Mouse (Mus musculus) heart, embryonic 14.5 days (tissue): ENCODE data around the gene Hist1h4k. TPM values are rescaled to one million over a fixed set of nuclear protein-coding genes. Genes with fewer than 3 reads are reported as not detected.
A peak's percentile ranks its signal among the peaks of the same experiment; 100 is the strongest.
"Not testable (repeated sequence)": the region's sequence is repeated elsewhere in the genome, so short reads cannot be mapped to it uniquely, and the experiment has no call there.

Source experiments
- ATAC-seq: fragments of 200-750 bp; cut with Nextera tagmentation; 2 replicates; pipeline ENCODE4 v1.8.0; 2017; ENCODE audit warnings: low read depth, moderate TSS enrichment; ENCODE audit not compliant: insufficient number of reproducible peaks, insufficient read depth, low FRiP score
- H3K27ac ChIP-seq, 2 experiments: fragments of 200-500 bp in 1 of 2; fragments of 300-500 bp in 1 of 2; sonication (generic) in 1 of 2; replicated peaks in 1 of 2; 2 replicates each; pipeline ENCODE4 v1.5.1; 2012 to 2014; ENCODE audit warnings: low read depth in 2 of 2, low read length in 2 of 2, control low read depth in 1 of 2, mild to moderate bottlenecking in 1 of 2, mixed read lengths in 1 of 2; ENCODE audit not compliant: control insufficient read depth in 1 of 2, insufficient read depth in 1 of 2
- H3K27me3 ChIP-seq: fragments of 300-500 bp; sonication (generic); 2 replicates; pipeline ENCODE4 v1.6.1; 2014; ENCODE audit warnings: mild to moderate bottlenecking, low read length, control low read depth; ENCODE audit not compliant: control insufficient read depth, insufficient read depth
- H3K36me3 ChIP-seq: fragments of 300-500 bp; sonication (generic); 2 replicates; pipeline ENCODE4 v1.6.1; 2014; ENCODE audit warnings: mild to moderate bottlenecking, control low read depth, low read length, mixed read lengths; ENCODE audit not compliant: control insufficient read depth, insufficient read depth
- H3K4me1 ChIP-seq, 2 experiments: fragments of 200-500 bp in 1 of 2; fragments of 300-500 bp in 1 of 2; sonication (generic) in 1 of 2; 2 replicates each; pipeline ENCODE4 v1.6.1; 2012 to 2014; ENCODE audit warnings: low read length in 2 of 2, control low read depth in 1 of 2, mixed read lengths in 1 of 2; ENCODE audit not compliant: control insufficient read depth in 2 of 2, insufficient read depth in 2 of 2
- H3K4me2 ChIP-seq: fragments of 300-500 bp; sonication (generic); 2 replicates; pipeline ENCODE4 v1.6.1; 2014; ENCODE audit warnings: mild to moderate bottlenecking, low read length
- H3K4me3 ChIP-seq, 2 experiments: fragments of 200-500 bp in 1 of 2; fragments of 300-500 bp in 1 of 2; sonication (generic) in 1 of 2; 2 replicates each; pipeline ENCODE4 v1.5.1; 2012 to 2014; ENCODE audit warnings: low read length in 2 of 2, mild to moderate bottlenecking in 2 of 2, control low read depth in 1 of 2, low read depth in 1 of 2, moderate library complexity in 1 of 2; ENCODE audit not compliant: control insufficient read depth in 1 of 2, insufficient read depth in 1 of 2
- H3K9ac ChIP-seq: fragments of 300-500 bp; sonication (generic); 2 replicates; pipeline ENCODE4 v1.6.1; 2014; ENCODE audit warnings: mild to moderate bottlenecking, low read length
- H3K9me3 ChIP-seq: fragments of 300-500 bp; sonication (generic); 2 replicates; pipeline ENCODE4 v1.6.1; 2016; ENCODE audit warnings: low read length, control low read depth; ENCODE audit not compliant: control insufficient read depth
- WGBS: fragments of 180-500 bp; shearing (Covaris S2); extraction: QIAGEN DNeasy Blood & Tissue Kit; methylation state at CpG from one replicate; pipeline ENCODE4 v1.1.7; 2014; 5-methylcytosine and 5-hydroxymethylcytosine counted together
- polyA plus RNA-seq: library from polyadenylated mRNA; unstranded; fragments of >200 nt; fragmentation: Nextera tagmentation; extraction: Ambion mirVana; gene quantifications from 2 replicates; pipeline ENCODE4 v1.2.1, GENCODE M21; 2014

Gene Hist1h4k
- polyA plus RNA-seq, 1 experiment from 2014 or later, result 4.1 TPM

GRCm38 (mm10) chr13:21786899-21787629 is 36.8 kb upstream of the Hist1h4k start, which contains the start of the genes Hist1h2an and Hist1h2bp:
Hist1h2an (minus strand) TSS chr13:21787218.
Hist1h2bp (plus strand) TSS chr13:21787461.
- H3K27ac ChIP-seq, result peak within 1 kb of the TSS; percentile 82 to 92
- not testable (repeated sequence) for H3K36me3 ChIP-seq, H3K9me3 ChIP-seq, H3K27me3 ChIP-seq
- H3K9ac ChIP-seq, result peak within 1 kb of the TSS; percentile 65
- peak within 1 kb of the TSS; percentile 36 to 46 for H3K4me3 ChIP-seq
- ATAC-seq, result peak; percentile 92
- WGBS, result under 1% methylated on average over 33 of the region's 63 CpGs
- peak within 1 kb of the TSS; percentile 64 for H3K4me2 ChIP-seq
- H3K4me1 ChIP-seq, result peaks cover 7 to 36% of the 10 kb centered on the region in 2 experiments

- ATAC-seq, result no peak
- peak overlapping the region; percentile 64 for H3K4me2 ChIP-seq
- H3K4me3 ChIP-seq, result peak overlapping the region; percentile 36 to 42
- 10% methylated on average over 8 of the region's 8 CpGs for WGBS
- H3K9me3 ChIP-seq, result no peaks in the 10 kb centered on the region
- H3K4me1 ChIP-seq, result peaks cover 7 to 36% of the 10 kb centered on the region in 2 experiments
- peak overlapping the region; percentile 65 for H3K9ac ChIP-seq
- H3K27me3 ChIP-seq, result no peaks in the 10 kb centered on the region
- peak overlapping the region; percentile 82 to 84 for H3K27ac ChIP-seq
- H3K36me3 ChIP-seq, result no peaks in the 10 kb centered on the region
Measured at GRCm38 (mm10) chr13:21786189-21786898, 36.0 kb upstream of the Hist1h4k start.

GRCm38 (mm10) chr13:21784311-21784710 is 34.0 kb upstream of the Hist1h4k start:
- peak overlapping the region in 1 of 2 experiments; percentile 44; a peak in 1 of 4 replicates for H3K4me3 ChIP-seq

GRCm38 (mm10) chr13:21783734-21784161 is 33.4 kb upstream of the Hist1h4k start:
- peaks cover 7 to 34% of the 10 kb centered on the region in 2 experiments for H3K4me1 ChIP-seq
- H3K9ac ChIP-seq, result peak overlapping the region; percentile 82
- ATAC-seq, result no peak
- WGBS, result 5% methylated on average over 9 of the region's 9 CpGs
- H3K4me2 ChIP-seq, result peak overlapping the region; percentile 77
- no peaks in the 10 kb centered on the region for H3K36me3 ChIP-seq
- peak overlapping the region; percentile 16 to 44; a peak in 3 of 4 replicates for H3K4me3 ChIP-seq
- H3K27me3 ChIP-seq, result no peaks in the 10 kb centered on the region
- H3K9me3 ChIP-seq, result no peaks in the 10 kb centered on the region
- peak overlapping the region; percentile 80 to 87 for H3K27ac ChIP-seq

More at GRCm38 (mm10) chr13:21784311-21784710, 34.0 kb upstream of the Hist1h4k start:
- peaks cover 7 to 34% of the 10 kb centered on the region in 2 experiments for H3K4me1 ChIP-seq
- H3K27ac ChIP-seq, result peak overlapping the region; percentile 80 to 87
- peak overlapping the region; percentile 82 for H3K9ac ChIP-seq
- H3K9me3 ChIP-seq, result no peaks in the 10 kb centered on the region
- no peak for ATAC-seq
- H3K4me2 ChIP-seq, result peak overlapping the region; percentile 77; the same call in 1 of the 2 replicates
- WGBS, result 47% methylated on average over 6 of the region's 6 CpGs
- no peaks in the 10 kb centered on the region for H3K36me3 ChIP-seq
- no peaks in the 10 kb centered on the region for H3K27me3 ChIP-seq

- WGBS, result 0% methylated on average over 14 of the region's 20 CpGs
- Histone ChIP-seq H3K27me3 (no peaks in the 10 kb centered on the region), H3K9ac (peak within 1 kb of the TSS; percentile 82), H3K27ac (peak within 1 kb of the TSS; percentile 84 to 87), H3K4me3 (peak within 1 kb of the TSS; percentile 44 to 52), H3K9me3 (no peaks in the 10 kb centered on the region), H3K36me3 (no peaks in the 10 kb centered on the region), H3K4me1 (peaks cover 7 to 37% of the 10 kb centered on the region in 2 experiments), H3K4me2 (peak within 1 kb of the TSS; percentile 77)
- ATAC-seq, result peak; percentile 70
Measured at GRCm38 (mm10) chr13:21783255-21783617, 32.9 kb upstream of the Hist1h4k start, which contains the start of gene Hist1h3i. Hist1h3i (minus strand) TSS chr13:21783370.

- ATAC-seq, H3K27me3 ChIP-seq, H3K9me3 ChIP-seq, H3K36me3 ChIP-seq: not testable (repeated sequence)
- Histone ChIP-seq H3K9ac (peak overlapping the region; percentile 82), H3K27ac (peak overlapping the region; percentile 84 to 85), H3K4me1 (peaks cover 7 to 34% of the 10 kb centered on the region in 2 experiments), H3K4me3 (peak overlapping the region; percentile 44 to 52), H3K4me2 (peak overlapping the region; percentile 77)
- WGBS, result 2% methylated on average over 17 of the region's 35 CpGs
Measured at GRCm38 (mm10) chr13:21782361-21783254, 32.3 kb upstream of the Hist1h4k start.

- Histone ChIP-seq H3K4me3 (no peak overlapping the region), H3K4me1 (peaks cover 7 to 34% of the 10 kb centered on the region in 2 experiments), H3K9ac (no peak overlapping the region), H3K9me3 (no peaks in the 10 kb centered on the region), H3K4me2 (no peak overlapping the region), H3K27me3 (no peaks in the 10 kb centered on the region), H3K27ac (no peak overlapping the region), H3K36me3 (no peaks in the 10 kb centered on the region)
- no peak for ATAC-seq
- 94% methylated on average over 1 of the region's 1 CpGs for WGBS
Measured at GRCm38 (mm10) chr13:21781639-21782038, 31.3 kb upstream of the Hist1h4k start.
